Mouse (Mus musculus): Measurements from ENCODE around the gene Kifc1. TPM values are rescaled to one million over a fixed set of nuclear protein-coding genes. Genes with fewer than 3 reads are reported as not detected.
A peak's percentile ranks its signal among the peaks of the same experiment; 100 is the strongest.

The Kifc1 gene
- polyA plus RNA-seq, 1 experiment, result 1.6 TPM

- WGBS, result 59% methylated on average over 37 of the region's 37 CpGs
- no peak for TF ChIP-seq POLR2A (IDR thresholded peaks at IDR 0.05; ENCODE audit: low read depth, low read length)
- no peak for TF ChIP-seq CTCF (conservative IDR thresholded peaks at IDR 0.05; ENCODE audit: insufficient read depth, insufficient read length, low read depth, low read length)
- Histone ChIP-seq H3K27ac (ENCODE audit: insufficient read depth, low read depth, low read length) (peak overlapping the region; percentile 92), H3K36me3 (ENCODE audit: control insufficient read depth, insufficient read depth, low read length) (no peaks in the 10 kb centered on the region; the same call in 1 of the 2 replicates), H3K4me1 (ENCODE audit: control insufficient read depth, insufficient read depth, low read length) (peaks cover 9% of the 10 kb centered on the region; the same call in 1 of the 2 replicates), H3K27me3 (replicated peaks; ENCODE audit: control insufficient read depth, insufficient read depth, low read length) (no peaks in the 10 kb centered on the region), H3K4me3 (ENCODE audit: insufficient read depth, low read depth, low read length) (peak overlapping the region; percentile 99)
- DNase-seq, result no peak
These were observed 28.1 kb upstream of the Kifc1 start for GRCm38 (mm10) chr17:33918293-33919203.

DNA sequence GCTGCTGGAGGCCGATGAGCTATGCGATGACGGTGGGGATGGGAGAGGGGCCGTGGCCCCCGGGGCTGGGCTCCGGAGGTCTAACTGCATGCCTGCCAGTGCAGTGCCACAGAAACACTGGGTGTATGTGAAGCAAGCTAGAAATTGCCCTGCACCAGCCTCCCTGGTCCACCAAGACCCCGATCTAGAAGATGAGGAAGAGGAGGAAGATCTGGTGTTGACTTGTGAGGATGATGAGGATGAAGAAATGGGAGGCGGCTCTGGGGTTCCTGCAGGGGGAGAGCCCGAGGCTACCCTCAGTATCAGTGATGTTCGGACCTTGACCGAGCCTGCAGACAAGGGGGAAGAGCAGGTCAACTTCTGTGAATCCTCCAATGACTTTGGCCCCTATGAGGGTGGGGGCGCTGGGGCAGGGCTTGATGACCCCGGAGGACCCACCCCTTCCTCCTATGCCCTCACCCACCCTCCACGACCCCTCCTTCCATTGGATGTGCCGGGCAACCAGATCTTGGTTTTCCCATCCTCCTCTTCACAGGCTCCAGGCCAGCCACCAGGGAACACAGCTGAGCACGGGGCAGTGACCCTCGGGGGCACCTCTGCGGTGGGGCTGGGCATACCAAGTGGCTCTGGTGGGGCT lies 27.3 kb upstream of the Kifc1 start:
- H3K27ac ChIP-seq (ENCODE audit: insufficient read depth, low read depth, low read length), result no peak overlapping the region
- no peaks in the 10 kb centered on the region for H3K27me3 ChIP-seq (replicated peaks; ENCODE audit: control insufficient read depth, insufficient read depth, low read length)
- TF ChIP-seq CTCF (conservative IDR thresholded peaks at IDR 0.05; ENCODE audit: insufficient read depth, insufficient read length, low read depth, low read length) (no peak), POLR2A (IDR thresholded peaks at IDR 0.05; ENCODE audit: low read depth, low read length) (no peak)
- H3K4me1 ChIP-seq (ENCODE audit: control insufficient read depth, insufficient read depth, low read length), result peaks cover 9% of the 10 kb centered on the region; the same call in 1 of the 2 replicates
- H3K36me3 ChIP-seq (ENCODE audit: control insufficient read depth, insufficient read depth, low read length), result no peaks in the 10 kb centered on the region; the same call in 1 of the 2 replicates
- no peak overlapping the region for H3K4me3 ChIP-seq (ENCODE audit: insufficient read depth, low read depth, low read length)
- no peak for DNase-seq
- 81% methylated on average over 18 of the region's 18 CpGs for WGBS

- TF ChIP-seq POLR2A (IDR thresholded peaks at IDR 0.05; ENCODE audit: low read depth, low read length) (no peak), CTCF (conservative IDR thresholded peaks at IDR 0.05; ENCODE audit: insufficient read depth, insufficient read length, low read depth, low read length) (no peak)
- Histone ChIP-seq H3K4me1 (ENCODE audit: control insufficient read depth, insufficient read depth, low read length) (peaks cover 9% of the 10 kb centered on the region; the same call in 1 of the 2 replicates), H3K4me3 (ENCODE audit: insufficient read depth, low read depth, low read length) (peak overlapping the region; percentile 17), H3K27me3 (replicated peaks; ENCODE audit: control insufficient read depth, insufficient read depth, low read length) (no peaks in the 10 kb centered on the region), H3K27ac (ENCODE audit: insufficient read depth, low read depth, low read length) (no peak overlapping the region), H3K36me3 (ENCODE audit: control insufficient read depth, insufficient read depth, low read length) (no peaks in the 10 kb centered on the region; the same call in 1 of the 2 replicates)
- no peak for DNase-seq
- WGBS, result 70% methylated on average over 31 of the region's 31 CpGs
These were observed 26.6 kb upstream of the Kifc1 start for GRCm38 (mm10) chr17:33916847-33917655.

GRCm38 (mm10) chr17:33916294-33916693 lies 25.8 kb upstream of the Kifc1 start:
- WGBS, result 3% methylated on average over 20 of the region's 20 CpGs
- no peaks in the 10 kb centered on the region; the same call in 1 of the 2 replicates for H3K36me3 ChIP-seq (ENCODE audit: control insufficient read depth, insufficient read depth, low read length)
- peak overlapping the region; percentile 54 for H3K4me3 ChIP-seq (ENCODE audit: insufficient read depth, low read depth, low read length)
- no peak for TF ChIP-seq POLR2A (IDR thresholded peaks at IDR 0.05; ENCODE audit: low read depth, low read length)
- TF ChIP-seq CTCF (conservative IDR thresholded peaks at IDR 0.05; ENCODE audit: insufficient read depth, insufficient read length, low read depth, low read length), result no peak
- peak; percentile 51 for DNase-seq
- H3K4me1 ChIP-seq (ENCODE audit: control insufficient read depth, insufficient read depth, low read length), result peaks cover 9% of the 10 kb centered on the region; the same call in 1 of the 2 replicates
- no peak overlapping the region for H3K27ac ChIP-seq (ENCODE audit: insufficient read depth, low read depth, low read length)
- H3K27me3 ChIP-seq (replicated peaks; ENCODE audit: control insufficient read depth, insufficient read depth, low read length), result no peaks in the 10 kb centered on the region

DNA sequence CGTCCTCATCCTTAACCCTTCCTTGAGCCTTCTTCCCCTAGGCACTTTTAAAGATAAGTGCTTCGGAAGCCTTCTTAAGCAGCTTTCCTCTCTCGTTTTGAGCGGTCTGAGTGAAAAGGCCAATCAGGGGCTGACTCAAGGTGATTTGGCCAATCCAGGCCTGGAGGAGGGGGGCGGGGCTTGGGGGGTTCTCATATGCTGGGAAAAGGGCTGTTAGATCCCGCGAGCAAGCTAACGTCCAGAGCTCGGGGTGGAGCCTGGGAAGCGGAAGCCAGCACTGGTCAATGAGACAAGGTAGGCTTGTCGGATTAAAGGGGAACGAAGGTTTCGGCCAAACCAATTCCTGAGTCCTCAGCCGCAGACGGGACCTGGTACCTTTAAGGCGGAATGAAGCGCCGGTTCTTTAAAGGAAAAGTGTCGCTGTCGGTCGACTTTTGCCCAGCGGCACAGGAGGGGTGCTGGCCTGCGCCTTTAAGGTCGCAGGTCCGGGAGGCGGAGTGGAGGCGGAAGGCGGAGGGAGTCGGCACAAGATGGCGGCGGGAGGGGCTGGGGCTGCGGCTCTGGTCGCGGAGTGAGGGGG lies 25.3 kb upstream of the Kifc1 start, which contains the start of the genes Tapbp and Zbtb22:
TSS of gene Tapbp (plus strand) at position 229 of the 580 bp plus-strand sequence.
TSS of gene Zbtb22 (plus strand) at position 234 of the 580 bp plus-strand sequence.
- WGBS, result under 1% methylated on average over 34 of the region's 34 CpGs
- Histone ChIP-seq H3K4me3 (ENCODE audit: insufficient read depth, low read depth, low read length) (peak within 1 kb of the TSS; percentile 54), H3K27ac (ENCODE audit: insufficient read depth, low read depth, low read length) (no peak within 1 kb of the TSS), H3K4me1 (ENCODE audit: control insufficient read depth, insufficient read depth, low read length) (peaks cover 9% of the 10 kb centered on the region; the same call in 1 of the 2 replicates), H3K27me3 (replicated peaks; ENCODE audit: control insufficient read depth, insufficient read depth, low read length) (no peaks in the 10 kb centered on the region), H3K36me3 (ENCODE audit: control insufficient read depth, insufficient read depth, low read length) (no peaks in the 10 kb centered on the region; the same call in 1 of the 2 replicates)
- TF ChIP-seq POLR2A (IDR thresholded peaks at IDR 0.05; ENCODE audit: low read depth, low read length) (no peak), CTCF (conservative IDR thresholded peaks at IDR 0.05; ENCODE audit: insufficient read depth, insufficient read length, low read depth, low read length) (no peak)
- DNase-seq, result peak; percentile 99

GRCm38 (mm10) chr17:33914969-33915391 lies 24.5 kb upstream of the Kifc1 start:
- no peak for DNase-seq
- TF ChIP-seq CTCF (conservative IDR thresholded peaks at IDR 0.05; ENCODE audit: insufficient read depth, insufficient read length, low read depth, low read length) (no peak), POLR2A (IDR thresholded peaks at IDR 0.05; ENCODE audit: low read depth, low read length) (no peak)
- H3K27me3 ChIP-seq (replicated peaks; ENCODE audit: control insufficient read depth, insufficient read depth, low read length), result no peaks in the 10 kb centered on the region
- H3K4me3 ChIP-seq (ENCODE audit: insufficient read depth, low read depth, low read length), result no peak overlapping the region
- H3K36me3 ChIP-seq (ENCODE audit: control insufficient read depth, insufficient read depth, low read length), result no peaks in the 10 kb centered on the region; the same call in 1 of the 2 replicates
- H3K4me1 ChIP-seq (ENCODE audit: control insufficient read depth, insufficient read depth, low read length), result peaks cover 13% of the 10 kb centered on the region; the same call in 1 of the 2 replicates
- 72% methylated on average over 13 of the region's 13 CpGs for WGBS
- no peak overlapping the region for H3K27ac ChIP-seq (ENCODE audit: insufficient read depth, low read depth, low read length)
